Mouse (Mus musculus) cortical plate, adult 2 months (tissue): ENCODE measurements around the gene Prr15.

ENCODE experiments used
- CTCF ChIP-seq: fragments of 200-500 bp; IDR thresholded peaks from 2 replicates; pipeline ENCODE4 v1.5.1; 2011; ENCODE audit warnings: mild to moderate bottlenecking, control low read depth, low read length; ENCODE audit not compliant: insufficient read depth; ENCODE audit errors: extremely low read depth
- POLR2A ChIP-seq: fragments of 200-500 bp; IDR thresholded peaks from 2 replicates; pipeline ENCODE4 v1.6.1; 2011; ENCODE audit warnings: mild to moderate bottlenecking, low read length, control low read depth; ENCODE audit not compliant: insufficient read depth; ENCODE audit errors: extremely low read depth

GRCm38 (mm10) chr6:54342223-54342622 is 16.6 kb downstream of the Prr15 start:
- no peak for TF ChIP-seq CTCF
- TF ChIP-seq POLR2A = no peak
